Mouse (Mus musculus): ENCODE measurements around the gene Uimc1. TPM values are rescaled to one million over a fixed set of nuclear protein-coding genes. Genes with fewer than 3 reads are reported as not detected.

Uimc1 gene
- polyA plus RNA-seq (2017; shearing (Covaris generic)) = 10 to 100 TPM; 68.0 to 80.8 TPM

GRCm38 (mm10) chr13:55099726-55100478 lies at the start of gene Uimc1:
Gene Uimc1 (minus strand): TSS chr13:55100300.

DNA sequence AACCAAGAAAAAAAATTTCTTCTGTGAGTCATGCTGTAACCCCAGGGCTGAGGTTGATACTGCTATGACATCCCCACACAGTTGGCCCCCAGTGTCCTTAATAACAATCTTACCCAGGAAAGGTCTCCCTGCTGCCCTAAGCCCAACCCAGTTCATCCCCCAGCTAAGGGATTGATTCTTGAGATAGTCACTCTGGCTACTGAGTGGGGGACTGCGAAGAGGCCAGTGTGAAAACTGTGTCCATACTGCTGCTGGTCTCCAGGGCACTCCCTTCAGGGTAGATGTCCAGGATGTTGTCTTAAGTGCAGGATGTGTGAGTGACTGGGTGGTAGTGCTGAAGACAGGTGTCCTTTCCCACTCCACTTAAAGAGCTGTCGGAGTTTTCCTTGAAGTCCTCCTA lies 33.3 kb upstream of the Uimc1 start, which contains the start of gene Gm17617:
Gene Gm17617, minus strand, starts transcription at position 101 of the 400 bp plus-strand sequence.

DNA sequence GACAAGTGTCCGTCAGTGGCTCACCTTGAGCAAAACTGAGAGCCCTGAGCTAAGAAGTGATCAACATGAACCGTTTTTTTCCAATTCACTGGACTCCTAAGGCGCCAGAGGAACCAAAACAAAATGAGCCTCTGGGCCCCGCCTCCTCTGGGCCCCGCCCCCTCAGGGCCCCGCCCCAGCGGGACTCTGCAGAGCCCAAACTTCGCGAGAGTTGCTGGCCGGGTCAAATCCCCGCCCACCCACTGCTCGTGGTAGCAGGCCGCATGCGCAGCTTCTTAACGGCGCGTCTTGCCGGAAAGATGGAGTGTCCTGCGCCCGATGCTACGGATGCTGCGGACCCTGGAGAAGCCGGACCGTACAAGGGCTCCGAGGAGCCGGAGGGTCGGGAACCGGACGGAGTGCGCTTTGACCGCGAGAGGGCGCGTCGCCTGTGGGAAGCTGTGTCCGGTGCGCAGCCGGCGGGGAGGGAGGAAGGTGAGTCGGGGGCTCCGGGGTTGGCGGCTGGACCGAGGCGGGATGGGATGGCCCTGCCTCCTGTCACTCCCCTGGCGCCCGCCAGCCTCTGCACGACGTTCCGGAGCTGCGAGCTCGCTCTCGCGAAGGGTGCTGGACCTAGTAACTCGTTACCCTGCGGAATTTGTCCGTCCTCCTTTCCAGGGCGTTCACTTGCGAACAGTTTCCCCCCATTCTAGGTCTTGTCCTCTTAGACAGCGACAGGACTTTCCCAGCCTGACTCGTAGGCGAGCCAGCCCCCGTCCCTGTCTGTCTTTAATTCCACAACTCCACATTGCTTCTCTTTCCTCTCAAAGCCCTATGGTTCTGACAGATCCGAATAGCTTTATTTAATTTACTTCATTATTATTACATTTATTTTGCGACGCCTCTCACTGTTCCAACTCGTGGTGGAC lies 5.2 kb upstream of the Uimc1 start, which contains the start of gene Zfp346:
Gene Zfp346, plus strand, starts transcription at position 267 of the 908 bp plus-strand sequence.

DNA sequence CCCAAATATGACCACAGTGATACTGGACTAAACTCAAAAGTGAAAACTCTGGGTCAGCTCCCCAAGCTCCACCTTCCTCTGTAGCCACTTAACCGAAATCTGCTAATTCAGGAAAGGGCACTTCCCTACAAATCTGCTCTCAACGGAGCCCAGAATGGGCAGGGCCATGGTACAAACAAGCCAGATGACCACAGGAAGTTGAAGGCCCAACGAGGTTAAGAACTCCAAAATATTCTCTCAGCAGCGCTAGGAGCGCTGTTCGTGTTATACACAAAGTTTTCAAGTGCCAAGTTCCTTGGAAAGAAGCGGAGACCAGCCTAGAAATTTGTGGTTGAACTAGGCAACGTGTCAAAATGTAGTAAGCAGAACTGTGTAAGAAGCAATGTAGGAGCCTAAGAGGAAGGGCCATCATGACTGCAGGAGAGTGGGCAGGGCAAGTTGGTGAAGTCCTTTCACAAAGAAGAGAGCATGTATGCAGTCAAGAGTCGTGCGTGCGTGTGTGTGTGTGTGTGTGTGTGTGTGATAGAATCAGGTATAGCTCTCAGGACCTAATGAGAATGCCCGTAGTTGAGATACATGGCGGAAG lies 78.8 kb downstream of the Uimc1 start, which contains the start of gene Hk3:
Gene Hk3, minus strand, starts transcription at position 192 of the 586 bp plus-strand sequence.

Other genes starting within 250 kb of the Uimc1 start
- gene Unc5a, start 150.9 kb downstream of the Uimc1 start, polyA plus RNA-seq (2017; shearing (Covaris generic)) = 1 to 10 TPM; 2.3 to 5.0 TPM
- 1 to 10 TPM; 1.1 to 1.9 TPM for gene Hk3, start 78.9 kb downstream of the Uimc1 start, polyA plus RNA-seq (2017; shearing (Covaris generic))
- 10 to 100 TPM; 30.6 to 35.8 TPM for gene Zfp346, start 5.0 kb upstream of the Uimc1 start, polyA plus RNA-seq (2017; shearing (Covaris generic))
- gene Gm17617, start 33.2 kb upstream of the Uimc1 start, polyA plus RNA-seq (2017; shearing (Covaris generic)) = not detected
- not detected for gene Fgfr4, start 52.3 kb upstream of the Uimc1 start, polyA plus RNA-seq (2017; shearing (Covaris generic))
- 10 to 100 TPM; 61.8 to 69.0 TPM for gene Nsd1, start 109.5 kb upstream of the Uimc1 start, polyA plus RNA-seq (2017; shearing (Covaris generic))
- gene Prelid1, start 220.2 kb upstream of the Uimc1 start, polyA plus RNA-seq (2017; shearing (Covaris generic)) = 100 to 1,000 TPM; 286 to 289 TPM
- gene Rab24, start 221.6 kb upstream of the Uimc1 start, polyA plus RNA-seq (2017; shearing (Covaris generic)) = 100 to 1,000 TPM; 157 to 162 TPM
- 1 to 10 TPM in 1 of 2 experiments, under 1 TPM in 1; 0.51 to 1.2 TPM for gene Mxd3, start 229.5 kb upstream of the Uimc1 start, polyA plus RNA-seq (2017; shearing (Covaris generic))